16 mouse cellular contexts compared by ENCODE assay signal in the genomic region with DNA sequence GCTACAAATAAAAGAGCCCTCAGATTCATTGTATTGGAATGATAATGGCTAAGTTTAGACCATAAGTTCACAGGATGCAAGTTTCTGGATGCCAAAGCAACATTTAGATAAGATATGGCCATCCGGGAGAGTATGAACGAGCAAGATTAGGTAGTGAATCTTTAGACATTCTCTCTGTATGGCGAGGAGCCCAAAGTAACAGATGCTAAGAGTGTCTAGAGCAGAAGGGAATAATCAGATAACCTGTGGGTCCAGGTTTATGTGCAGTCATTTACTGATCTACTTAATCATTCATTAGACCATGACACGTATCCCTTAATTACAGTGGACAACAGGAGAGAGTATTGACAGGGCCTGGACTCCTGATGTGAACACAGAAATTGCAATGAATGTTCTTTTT.
"Had no signal": no experiment of that assay in that cellular context is flagged by ENCODE, and none has a peak within 500 bp of the region (broad histone marks: within the 10 kb centered on the region; RNA-seq: fewer than 3 reads in every experiment).

No protein-coding gene starts in this region.

- ATAC-seq: hindbrain, embryonic 16.5 days; inflammation-experienced regulatory T-cells, adult 6 months; intestine, embryonic 15.5 days; intestine, postnatal 0 days; liver, embryonic 12.5 days had no signal

- DNase-seq: gastrocnemius, adult 2 months; gastrocnemius, postnatal 10 days; gastrocnemius, postnatal 25 days; heart, adult 18-20 months; heart, postnatal 10 days; heart, postnatal 4 days; kidney, adult 18-20 months; kidney, adult 8-10 months; kidney, postnatal 10 days; kidney, postnatal 25 days; kidney, postnatal 4 days had no signal
